Mouse (Mus musculus) lung, postnatal 14 days (tissue): ENCODE data around the gene Setd5.
A peak's percentile ranks its signal among the peaks of the same experiment; 100 is the strongest.

ENCODE experiments used
- DNase-seq: peaks from one replicate; pipeline ENCODE4 v3.0.0; 2021

Setd5 gene

GRCm38 (mm10) chr6:113076686-113077516 lies at the start of gene Setd5:
Gene Setd5, plus strand, starts transcription at chr6:113077365.
- DNase-seq = peak; percentile 98

- no peak for DNase-seq
Measured at GRCm38 (mm10) chr6:113027446-113027845, 49.7 kb upstream of the Setd5 start.

GRCm38 (mm10) chr6:113029006-113029405 lies 48.2 kb upstream of the Setd5 start:
- DNase-seq = no peak

GRCm38 (mm10) chr6:113030553-113030952 lies 46.6 kb upstream of the Setd5 start:
- no peak for DNase-seq

- DNase-seq = no peak
Measured at GRCm38 (mm10) chr6:113030970-113031660, 46.0 kb upstream of the Setd5 start.

GRCm38 (mm10) chr6:113032121-113032520 lies 45.0 kb upstream of the Setd5 start:
- DNase-seq = no peak

- DNase-seq = no peak
Measured at GRCm38 (mm10) chr6:113033185-113033584, 44.0 kb upstream of the Setd5 start.

- no peak for DNase-seq
Measured at GRCm38 (mm10) chr6:113034466-113034865, 42.7 kb upstream of the Setd5 start.

- no peak for DNase-seq
Measured at GRCm38 (mm10) chr6:113036463-113037175, 40.5 kb upstream of the Setd5 start.

GRCm38 (mm10) chr6:113037946-113038734 lies 39.0 kb upstream of the Setd5 start:
- peak; percentile 74 for DNase-seq

- no peak for DNase-seq
Measured at GRCm38 (mm10) chr6:113038735-113039058, 38.5 kb upstream of the Setd5 start.

- DNase-seq = no peak
Measured at GRCm38 (mm10) chr6:113040319-113040718, 36.8 kb upstream of the Setd5 start.

GRCm38 (mm10) chr6:113041215-113041990 lies 35.8 kb upstream of the Setd5 start:
- DNase-seq = no peak

- DNase-seq = no peak
Measured at GRCm38 (mm10) chr6:113045575-113045974, 31.6 kb upstream of the Setd5 start.

- peak; percentile 98 for DNase-seq
Measured at GRCm38 (mm10) chr6:113046041-113046975, 30.9 kb upstream of the Setd5 start, which contains the start of gene Thumpd3. Gene Thumpd3, plus strand, starts transcription at chr6:113046225.

GRCm38 (mm10) chr6:113047016-113047746 lies 30.0 kb upstream of the Setd5 start:
- DNase-seq = no peak

GRCm38 (mm10) chr6:113048371-113048770 lies 28.8 kb upstream of the Setd5 start:
- no peak for DNase-seq

GRCm38 (mm10) chr6:113049159-113049558 lies 28.0 kb upstream of the Setd5 start:
- DNase-seq = no peak

GRCm38 (mm10) chr6:113052972-113053371 lies 24.2 kb upstream of the Setd5 start:
- DNase-seq = no peak

GRCm38 (mm10) chr6:113054552-113055107 lies 22.5 kb upstream of the Setd5 start:
- no peak for DNase-seq
